Mouse (Mus musculus) forebrain, embryonic 13.5 days (tissue): ENCODE measurements around the gene Hivep3. TPM values are rescaled to one million over a fixed set of nuclear protein-coding genes. Genes with fewer than 3 reads are reported as not detected.
A peak's percentile ranks its signal among the peaks of the same experiment; 100 is the strongest.

Experiments
- ATAC-seq: fragments of 200-750 bp; cut with Nextera tagmentation; 2 replicates; pipeline ENCODE4 v1.8.0; 2017
- H3K27ac ChIP-seq: fragments of 300-500 bp; sonication (generic); 2 replicates; pipeline ENCODE4 v1.5.1; 2015; ENCODE audit warnings: inconsistent platforms, mild to moderate bottlenecking, moderate library complexity
- H3K27me3 ChIP-seq: fragments of 300-500 bp; sonication (generic); 2 replicates; pipeline ENCODE4 v1.6.1; 2015; ENCODE audit warnings: mild to moderate bottlenecking, inconsistent platforms
- H3K36me3 ChIP-seq: fragments of 300-500 bp; sonication (generic); 2 replicates; pipeline ENCODE4 v1.6.1; 2015; ENCODE audit warnings: mild to moderate bottlenecking, inconsistent platforms; ENCODE audit not compliant: poor library complexity, severe bottlenecking
- H3K4me1 ChIP-seq: fragments of 300-500 bp; sonication (generic); 2 replicates; pipeline ENCODE4 v1.6.1; 2015; ENCODE audit warnings: inconsistent platforms
- H3K4me2 ChIP-seq: fragments of 300-500 bp; sonication (generic); 2 replicates; pipeline ENCODE4 v1.6.1; 2015; ENCODE audit warnings: inconsistent platforms, mild to moderate bottlenecking, moderate library complexity
- H3K4me3 ChIP-seq: fragments of 300-500 bp; sonication (generic); 2 replicates; pipeline ENCODE4 v1.5.1; 2015; ENCODE audit warnings: mild to moderate bottlenecking, inconsistent platforms
- H3K9ac ChIP-seq: fragments of 300-500 bp; sonication (generic); 2 replicates; pipeline ENCODE4 v1.6.1; 2015; ENCODE audit warnings: mild to moderate bottlenecking, inconsistent platforms
- H3K9me3 ChIP-seq: fragments of 300-500 bp; sonication (generic); replicated peaks from 2 replicates; pipeline ENCODE4 v1.6.1; 2016; ENCODE audit warnings: inconsistent platforms
- WGBS: fragments of 180-500 bp; shearing (Covaris S2); methylation state at CpG from one replicate; pipeline ENCODE4 v1.1.7; 2015; 5-methylcytosine and 5-hydroxymethylcytosine counted together
- polyA plus RNA-seq: library from polyadenylated mRNA; unstranded; fragments of >200 nt; fragmentation: Nextera tagmentation; extraction: Ambion mirVana; gene quantifications from 2 replicates; pipeline ENCODE4 v1.2.1, GENCODE M21; 2015

Gene Hivep3
- polyA plus RNA-seq, 1 experiment from 2014 or later: 10.5 TPM

- Histone ChIP-seq H3K36me3 (no peaks in the 10 kb centered on the region), H3K4me1 (peaks cover 5% of the 10 kb centered on the region; the same call in 1 of the 2 replicates), H3K9ac (no peak overlapping the region), H3K27ac (no peak overlapping the region), H3K4me3 (no peak overlapping the region), H3K9me3 (peaks cover 9% of the 10 kb centered on the region), H3K27me3 (no peaks in the 10 kb centered on the region), H3K4me2 (no peak overlapping the region)
- 90% methylated on average over 8 of the region's 8 CpGs for WGBS
- ATAC-seq: no peak
These were observed 189.4 kb downstream of the Hivep3 start for GRCm38 (mm10) chr4:119922945-119923344.

- H3K36me3 ChIP-seq: no peaks in the 10 kb centered on the region
- peaks cover 5% of the 10 kb centered on the region; the same call in 1 of the 2 replicates for H3K4me1 ChIP-seq
- no peak overlapping the region for H3K9ac ChIP-seq
- peaks cover 9% of the 10 kb centered on the region for H3K9me3 ChIP-seq
- 81% methylated on average over 3 of the region's 3 CpGs for whole genome bisulfite sequencing
- no peak overlapping the region for H3K4me2 ChIP-seq
- H3K27me3 ChIP-seq: no peaks in the 10 kb centered on the region
- H3K27ac ChIP-seq: no peak overlapping the region
- H3K4me3 ChIP-seq: no peak overlapping the region
- no peak for ATAC-seq
These were observed 189.8 kb downstream of the Hivep3 start for GRCm38 (mm10) chr4:119923410-119923809.

GRCm38 (mm10) chr4:119925052-119925451 lies 191.5 kb downstream of the Hivep3 start:
- H3K27ac ChIP-seq: no peak overlapping the region
- no peaks in the 10 kb centered on the region for H3K36me3 ChIP-seq
- no peak overlapping the region for H3K4me3 ChIP-seq
- peaks cover 9% of the 10 kb centered on the region for H3K9me3 ChIP-seq
- peaks cover 5% of the 10 kb centered on the region; the same call in 1 of the 2 replicates for H3K4me1 ChIP-seq
- ATAC-seq: no peak
- H3K4me2 ChIP-seq: no peak overlapping the region
- no peaks in the 10 kb centered on the region for H3K27me3 ChIP-seq
- H3K9ac ChIP-seq: no peak overlapping the region

GRCm38 (mm10) chr4:119931923-119932322 lies 198.3 kb downstream of the Hivep3 start:
- Histone ChIP-seq H3K9me3 (no peaks in the 10 kb centered on the region), H3K4me1 (peaks cover 22% of the 10 kb centered on the region), H3K27ac (0 out of 2 replicates have a peak overlapping the region, but pooled peaks have one; percentile 45), H3K4me3 (no peak overlapping the region), H3K36me3 (no peaks in the 10 kb centered on the region), H3K27me3 (no peaks in the 10 kb centered on the region), H3K4me2 (no peak overlapping the region), H3K9ac (no peak overlapping the region)
- 19% methylated on average over 8 of the region's 8 CpGs for WGBS
- peak; percentile 78; the same call in 1 of the 2 replicates for ATAC-seq

GRCm38 (mm10) chr4:119932549-119933257 lies 199.1 kb downstream of the Hivep3 start:
- H3K36me3 ChIP-seq: no peaks in the 10 kb centered on the region
- no peak overlapping the region for H3K4me2 ChIP-seq
- no peak overlapping the region for H3K9ac ChIP-seq
- H3K4me3 ChIP-seq: no peak overlapping the region
- ATAC-seq: peak; percentile 30; the same call in 1 of the 2 replicates
- H3K27ac ChIP-seq: peak overlapping the region; percentile 40; the same call in 1 of the 2 replicates
- 52% methylated on average over 13 of the region's 13 CpGs for WGBS
- peaks cover 28% of the 10 kb centered on the region for H3K4me1 ChIP-seq
- H3K9me3 ChIP-seq: no peaks in the 10 kb centered on the region
- H3K27me3 ChIP-seq: no peaks in the 10 kb centered on the region

GRCm38 (mm10) chr4:119934901-119935300 lies 201.3 kb downstream of the Hivep3 start:
- no peaks in the 10 kb centered on the region for H3K36me3 ChIP-seq
- WGBS: 84% methylated on average over 4 of the region's 4 CpGs

GRCm38 (mm10) chr4:119937876-119938275 lies 204.3 kb downstream of the Hivep3 start:
- Histone ChIP-seq H3K27me3 (no peaks in the 10 kb centered on the region), H3K4me1 (peaks cover 22% of the 10 kb centered on the region), H3K4me3 (no peak overlapping the region), H3K4me2 (no peak overlapping the region), H3K9me3 (no peaks in the 10 kb centered on the region), H3K36me3 (no peaks in the 10 kb centered on the region), H3K9ac (no peak overlapping the region; the same call in 1 of the 2 replicates), H3K27ac (peak overlapping the region; percentile 36; the same call in 1 of the 2 replicates)
- 18% methylated on average over 7 of the region's 7 CpGs for WGBS
- ATAC-seq: peak; percentile 71

More at GRCm38 (mm10) chr4:119934901-119935300, 201.3 kb downstream of the Hivep3 start:
- Histone ChIP-seq H3K4me1 (peaks cover 39% of the 10 kb centered on the region), H3K9ac (no peak overlapping the region), H3K9me3 (no peaks in the 10 kb centered on the region), H3K4me2 (no peak overlapping the region), H3K4me3 (no peak overlapping the region), H3K27me3 (no peaks in the 10 kb centered on the region), H3K27ac (no peak overlapping the region)
- no peak for ATAC-seq

- no peak overlapping the region for H3K9ac ChIP-seq
- no peak for ATAC-seq
- no peaks in the 10 kb centered on the region for H3K9me3 ChIP-seq
- H3K4me1 ChIP-seq: peaks cover 16% of the 10 kb centered on the region
- no peaks in the 10 kb centered on the region for H3K36me3 ChIP-seq
- no peak overlapping the region for H3K4me3 ChIP-seq
- H3K27ac ChIP-seq: peak overlapping the region; percentile 20; the same call in 1 of the 2 replicates
- WGBS: 86% methylated on average over 4 of the region's 4 CpGs
- no peak overlapping the region for H3K4me2 ChIP-seq
- no peaks in the 10 kb centered on the region for H3K27me3 ChIP-seq
These were observed 204.9 kb downstream of the Hivep3 start for GRCm38 (mm10) chr4:119938518-119938917.

GRCm38 (mm10) chr4:119939786-119940185 lies 206.2 kb downstream of the Hivep3 start:
- 74% methylated on average over 6 of the region's 6 CpGs for WGBS

GRCm38 (mm10) chr4:119946224-119946887 lies 212.8 kb downstream of the Hivep3 start:
- WGBS: 38% methylated on average over 3 of the region's 3 CpGs

More at GRCm38 (mm10) chr4:119939786-119940185, 206.2 kb downstream of the Hivep3 start:
- ATAC-seq: no peak
- Histone ChIP-seq H3K9me3 (no peaks in the 10 kb centered on the region), H3K27ac (no peak overlapping the region), H3K4me1 (peaks cover 16% of the 10 kb centered on the region), H3K27me3 (no peaks in the 10 kb centered on the region), H3K36me3 (no peaks in the 10 kb centered on the region), H3K4me2 (no peak overlapping the region), H3K9ac (no peak overlapping the region), H3K4me3 (no peak overlapping the region)

GRCm38 (mm10) chr4:119947232-119948162 lies 213.9 kb downstream of the Hivep3 start:
- no peak overlapping the region for H3K27ac ChIP-seq
- no peak overlapping the region for H3K4me2 ChIP-seq
- peaks cover 19% of the 10 kb centered on the region; the same call in 1 of the 2 replicates for H3K4me1 ChIP-seq
- ATAC-seq: peak; percentile 39; the same call in 1 of the 2 replicates
- H3K9ac ChIP-seq: no peak overlapping the region
- H3K27me3 ChIP-seq: no peaks in the 10 kb centered on the region
- H3K9me3 ChIP-seq: peaks cover 9% of the 10 kb centered on the region; the same call in 1 of the 2 replicates
- no peak overlapping the region for H3K4me3 ChIP-seq
- WGBS: 76% methylated on average over 12 of the region's 12 CpGs
- no peaks in the 10 kb centered on the region for H3K36me3 ChIP-seq

More at GRCm38 (mm10) chr4:119946224-119946887, 212.8 kb downstream of the Hivep3 start:
- Histone ChIP-seq H3K4me3 (no peak overlapping the region), H3K4me1 (peaks cover 19% of the 10 kb centered on the region; the same call in 1 of the 2 replicates), H3K9ac (no peak overlapping the region), H3K27ac (no peak overlapping the region), H3K27me3 (no peaks in the 10 kb centered on the region), H3K36me3 (no peaks in the 10 kb centered on the region), H3K4me2 (no peak overlapping the region), H3K9me3 (peaks cover 9% of the 10 kb centered on the region; the same call in 1 of the 2 replicates)
- no peak for ATAC-seq
